Mouse (Mus musculus) spleen, postnatal 0 days (tissue): ENCODE data around the gene Atp5k. TPM values are rescaled to one million over a fixed set of nuclear protein-coding genes. Genes with fewer than 3 reads are reported as not detected.

ENCODE experiments used
- polyA plus RNA-seq: library from polyadenylated mRNA; unstranded; fragments of >200 nt; fragmentation: Nextera tagmentation; extraction: Ambion mirVana; gene quantifications from 2 replicates; pipeline ENCODE4 v1.2.1, GENCODE M21; 2015

Atp5k gene
- 300 and 334 TPM in 2 replicates for polyA plus RNA-seq

DNA sequence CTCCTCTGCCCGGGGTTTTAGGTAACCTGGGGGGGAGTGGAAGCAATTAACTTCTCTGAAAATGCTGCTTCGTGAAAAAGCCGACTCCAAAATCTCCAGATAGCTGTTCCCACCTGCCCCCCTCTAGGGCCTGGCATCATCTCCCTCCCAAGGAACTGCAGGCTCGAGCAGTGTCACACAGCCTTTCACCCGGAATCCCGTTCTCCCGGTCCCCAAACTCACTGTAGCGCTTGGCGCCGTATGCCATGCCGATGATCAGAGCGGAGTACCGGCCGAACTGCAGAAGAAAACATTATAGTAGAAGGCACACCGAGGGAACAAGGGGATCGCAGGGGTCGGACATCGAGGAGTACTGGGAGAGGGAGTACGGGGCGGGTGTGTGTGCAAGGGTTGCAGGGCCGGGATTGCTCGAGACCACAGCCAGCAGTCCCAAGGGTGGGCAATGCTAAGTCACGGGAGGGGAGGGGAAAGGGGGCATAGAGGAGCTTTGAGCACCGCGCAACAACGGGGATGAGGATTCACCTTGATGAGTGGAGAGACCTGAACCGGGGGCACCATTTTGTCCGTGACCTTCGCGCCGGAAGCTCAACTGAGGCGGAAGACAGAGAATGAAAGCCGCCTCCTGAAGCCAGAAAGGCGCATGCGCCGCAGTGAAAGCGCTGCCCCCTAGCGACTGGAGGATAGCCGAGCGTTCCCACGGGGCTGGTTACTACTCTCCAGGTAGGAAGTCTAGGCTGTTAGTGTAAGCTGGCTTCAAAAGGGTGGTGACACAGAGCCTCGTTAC lies at the start of gene Atp5k:
Gene Atp5k (minus strand): TSS at position 645 of the 784 bp plus-strand sequence.

DNA sequence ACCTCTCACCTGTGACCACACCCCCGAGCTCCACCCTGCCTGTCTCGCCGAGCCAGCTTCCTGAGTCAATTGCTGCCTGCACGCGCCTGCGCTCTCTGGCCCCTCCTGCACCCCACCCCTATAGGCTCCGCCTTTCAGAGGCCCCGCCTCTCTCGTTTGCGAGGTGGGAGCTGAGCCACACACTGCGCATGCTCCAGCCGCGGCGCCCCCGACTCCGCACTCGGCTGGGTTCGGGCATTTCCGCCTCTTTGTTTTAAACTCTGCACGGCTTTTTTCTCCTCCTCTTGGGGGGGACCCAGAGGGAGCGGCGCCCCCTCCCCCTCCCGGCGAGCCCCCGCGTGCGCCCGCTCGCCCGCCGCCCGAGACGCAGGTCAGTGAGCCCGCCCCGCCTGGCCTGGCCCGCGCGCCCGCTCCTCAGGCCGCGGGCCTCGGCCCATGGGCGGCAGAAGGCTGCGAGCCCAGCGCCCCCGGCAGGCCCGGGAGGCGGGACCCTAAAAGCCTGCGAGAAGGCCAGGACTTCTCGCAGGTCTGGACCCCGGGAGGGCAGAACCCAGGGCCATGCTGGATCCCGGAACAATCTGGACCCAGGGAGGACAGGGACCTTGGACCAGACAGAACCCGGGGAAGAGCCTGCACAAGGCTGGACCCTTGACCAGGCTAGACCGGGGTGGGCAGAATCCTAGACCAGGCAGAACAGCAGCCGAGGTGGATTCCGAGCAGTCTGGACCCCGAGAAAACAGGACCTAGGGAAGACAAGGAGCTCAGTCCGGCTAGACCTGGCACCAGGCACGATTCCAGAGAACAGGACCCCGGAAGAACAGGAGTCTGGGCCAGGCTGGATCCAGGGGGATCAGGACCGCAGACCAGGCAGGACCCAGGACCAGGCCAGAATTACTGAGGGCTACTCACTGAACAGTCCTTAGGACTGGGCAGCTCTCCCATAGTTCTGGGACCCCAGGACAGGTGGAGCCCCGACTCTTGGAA lies 27.1 kb upstream of the Atp5k start, which contains the start of gene Pcgf3:
Gene Pcgf3 (plus strand): TSS at position 151 of the 984 bp plus-strand sequence.

DNA sequence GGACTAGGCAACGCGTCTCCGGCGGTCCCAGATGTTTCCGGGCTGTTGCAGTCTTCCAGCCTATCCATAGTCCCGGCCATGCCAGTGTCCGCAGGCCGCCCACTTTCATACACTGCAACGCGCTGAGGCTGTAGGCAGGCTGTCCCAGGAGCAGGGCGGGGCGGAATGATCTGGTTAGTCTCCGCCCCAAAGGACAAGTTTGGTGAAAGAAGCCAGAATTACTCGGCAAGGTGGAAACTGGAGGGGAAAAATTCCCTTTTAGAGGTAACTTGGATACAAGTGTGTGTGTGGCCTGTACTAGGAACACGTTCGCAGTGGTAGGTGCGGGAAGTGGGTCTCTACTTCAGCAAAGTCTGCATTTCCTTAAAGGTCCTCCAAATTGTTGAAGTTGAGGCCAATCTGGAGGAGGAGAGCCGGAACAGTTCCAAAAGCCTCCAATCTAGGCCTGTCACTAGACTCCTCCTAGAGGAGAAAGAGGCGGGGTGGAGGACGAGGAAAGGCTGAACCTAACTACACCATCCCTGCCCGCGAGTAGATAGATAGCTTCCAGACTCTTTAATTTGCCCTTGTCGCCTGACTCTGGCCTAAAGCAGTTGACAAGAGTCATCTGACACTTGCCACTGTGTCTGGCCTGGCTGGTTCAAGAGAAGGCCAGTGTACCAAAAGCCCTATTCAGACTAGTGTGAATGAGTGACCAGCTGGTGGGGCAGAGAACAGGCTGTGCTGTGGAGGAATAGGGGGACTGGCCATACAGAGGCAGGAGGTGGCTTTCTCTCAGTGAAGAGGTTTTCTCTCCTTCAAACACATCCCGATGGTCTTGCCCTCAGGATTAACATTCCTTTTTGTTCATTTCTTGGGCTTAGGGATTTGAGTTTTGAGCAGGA lies 14.8 kb upstream of the Atp5k start, which contains the start of gene Mfsd7a:
Gene Mfsd7a (minus strand): TSS at position 107 of the 884 bp plus-strand sequence.

DNA sequence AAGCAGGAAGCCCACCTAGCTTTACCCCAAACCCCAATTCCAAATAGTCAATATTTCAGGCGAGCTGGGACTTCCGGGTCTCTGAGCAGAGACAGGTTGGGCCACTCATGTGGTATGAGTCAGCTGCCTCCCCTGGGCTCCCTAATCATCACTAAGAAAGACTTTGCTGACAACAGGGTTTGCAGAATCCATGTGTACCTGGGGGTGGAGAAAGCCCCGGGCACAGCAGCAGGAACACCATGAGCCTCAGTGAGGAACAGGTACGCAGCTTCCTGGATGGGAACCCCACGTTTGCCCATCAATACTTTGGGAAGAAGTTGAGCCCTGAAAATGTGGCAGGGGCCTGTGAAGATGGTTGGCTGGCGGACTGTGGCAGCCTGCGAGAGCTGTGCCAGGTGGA lies 46.0 kb downstream of the Atp5k start, which contains the start of gene Pde6b:
Gene Pde6b (plus strand): TSS at position 191 of the 400 bp plus-strand sequence.

Other genes with a start within 250 kb of the Atp5k start
- gene Dr1, start 165.6 kb downstream of the Atp5k start, polyA plus RNA-seq: 34.2 and 35.5 TPM in 2 replicates
- gene Pigg, start 121.8 kb downstream of the Atp5k start, polyA plus RNA-seq: 2.9 and 3.2 TPM in 2 replicates
- 0.29 and 0.34 TPM in 2 replicates for gene Gm42517, start 66.5 kb downstream of the Atp5k start, polyA plus RNA-seq
- 0.10 and 0.24 TPM in 2 replicates for gene Pde6b, start 46.1 kb downstream of the Atp5k start, polyA plus RNA-seq
- gene Mfsd7a, start 14.4 kb upstream of the Atp5k start, polyA plus RNA-seq: 0.24 and 0.34 TPM in 2 replicates
- 6.2 and 6.6 TPM in 2 replicates for gene Pcgf3, start 26.8 kb upstream of the Atp5k start, polyA plus RNA-seq
- 0.12 TPM in 1 of 2 replicates, not detected in the other for gene Cplx1, start 115.6 kb upstream of the Atp5k start, polyA plus RNA-seq
- 25.4 and 27.5 TPM in 2 replicates for gene Gak, start 195.3 kb upstream of the Atp5k start, polyA plus RNA-seq
- gene Tmem175, start 195.3 kb upstream of the Atp5k start, polyA plus RNA-seq: 13.6 and 15.8 TPM in 2 replicates
- gene Idua, start 225.9 kb upstream of the Atp5k start, polyA plus RNA-seq: 4.3 and 5.1 TPM in 2 replicates
- gene Dgkq, start 235.2 kb upstream of the Atp5k start, polyA plus RNA-seq: 2.6 and 4.0 TPM in 2 replicates
- 8.5 and 11.3 TPM in 2 replicates for gene Slc26a1, start 241.1 kb upstream of the Atp5k start, polyA plus RNA-seq